Mouse (Mus musculus) cerebellum, adult 11-12 months (tissue): Measurements from ENCODE around the gene Kiz.

ENCODE experiments used
- DNase-seq: peaks from one replicate; pipeline ENCODE4 v3.0.0; 2022

The Kiz gene

DNA sequence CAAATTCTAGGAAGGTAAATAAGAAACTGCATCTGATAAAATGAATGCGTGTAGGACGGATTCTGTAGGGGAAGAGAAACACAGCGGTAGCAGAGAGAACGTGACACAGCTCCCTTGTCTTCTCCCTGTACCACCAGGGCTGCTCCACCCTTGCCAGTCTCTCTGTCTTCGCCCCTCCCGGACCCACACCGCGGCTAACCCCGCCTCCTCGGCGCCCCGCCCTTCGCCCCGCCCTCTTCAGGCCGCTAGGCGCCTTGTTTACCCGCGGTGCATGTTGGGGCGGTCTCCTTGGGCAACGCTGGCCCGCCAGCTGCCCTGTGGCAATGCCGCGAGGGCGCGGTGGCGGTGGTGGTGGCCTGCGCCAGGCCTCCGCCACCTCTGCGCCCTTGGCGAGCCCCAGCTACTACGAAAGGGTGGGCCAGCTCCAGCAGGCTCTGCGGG is at the start of gene Kiz:
Gene Kiz, plus strand, starts transcription at position 266 of the 441 bp plus-strand sequence.
- DNase-seq, result peak; percentile 95

DNA sequence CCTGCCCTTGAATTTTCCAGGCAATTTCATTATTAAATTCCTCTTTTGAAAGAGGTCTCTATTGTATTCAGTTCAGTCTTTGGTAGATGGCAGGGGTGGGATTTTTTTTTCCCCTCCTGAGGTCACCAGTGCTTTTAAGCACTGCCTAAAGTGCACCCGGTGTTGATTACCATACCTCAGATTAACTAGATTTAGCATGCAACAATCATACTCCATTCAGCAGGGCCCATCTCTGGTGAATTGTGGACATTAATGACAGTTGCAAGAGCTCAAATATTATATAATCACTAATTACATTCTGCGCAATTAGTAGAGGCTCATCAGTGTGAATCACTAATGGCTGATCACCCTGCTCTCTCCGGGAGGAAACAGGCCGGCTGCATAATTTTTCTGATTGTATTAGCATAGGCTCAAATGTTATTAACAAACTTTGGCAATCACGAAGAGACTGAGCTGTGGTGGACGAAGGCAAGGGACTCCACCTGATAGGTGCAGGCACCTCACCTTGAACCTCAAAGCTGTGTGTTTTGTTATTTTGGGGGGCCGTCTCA is 45.9 kb upstream of the Kiz start:
- no peak for DNase-seq

DNA sequence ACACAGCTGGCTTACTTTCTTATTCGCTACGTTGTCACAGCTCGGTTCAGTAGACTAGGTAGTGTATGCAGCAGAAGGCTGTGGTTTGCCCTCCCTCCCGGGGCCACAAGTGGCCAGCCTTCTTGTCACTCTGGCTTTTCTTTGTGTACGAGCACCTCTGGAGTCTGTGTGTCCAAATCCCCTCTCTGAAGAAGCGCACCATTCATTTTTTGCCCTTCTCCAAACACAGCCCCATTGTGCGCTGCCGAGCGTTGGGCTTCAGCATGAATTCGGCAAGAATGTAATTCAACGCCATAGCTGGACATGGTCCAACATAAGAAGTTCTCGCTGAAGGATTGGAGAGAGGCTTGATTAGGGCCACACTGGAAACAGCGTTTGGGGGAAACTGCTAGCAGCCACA is 45.0 kb upstream of the Kiz start:
- DNase-seq, result no peak

DNA sequence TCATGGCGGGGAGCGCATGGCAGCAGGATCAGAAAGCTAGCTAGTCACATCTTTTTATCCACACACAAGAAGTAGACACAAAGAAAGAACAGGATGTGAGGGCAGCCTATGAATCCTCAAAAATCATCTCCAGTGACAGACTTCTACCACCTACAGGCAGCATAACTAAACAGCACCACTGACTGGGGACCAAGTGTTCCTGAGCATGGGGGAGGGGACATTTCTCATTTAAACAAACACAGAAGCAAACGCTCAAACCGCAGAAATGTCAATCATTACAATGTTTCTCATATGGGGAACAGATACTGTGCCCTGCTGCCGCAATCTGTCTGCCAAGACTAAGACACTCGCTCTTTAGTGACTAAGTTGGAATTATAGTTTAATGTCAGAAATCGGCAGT is 40.7 kb upstream of the Kiz start:
- no peak for DNase-seq

DNA sequence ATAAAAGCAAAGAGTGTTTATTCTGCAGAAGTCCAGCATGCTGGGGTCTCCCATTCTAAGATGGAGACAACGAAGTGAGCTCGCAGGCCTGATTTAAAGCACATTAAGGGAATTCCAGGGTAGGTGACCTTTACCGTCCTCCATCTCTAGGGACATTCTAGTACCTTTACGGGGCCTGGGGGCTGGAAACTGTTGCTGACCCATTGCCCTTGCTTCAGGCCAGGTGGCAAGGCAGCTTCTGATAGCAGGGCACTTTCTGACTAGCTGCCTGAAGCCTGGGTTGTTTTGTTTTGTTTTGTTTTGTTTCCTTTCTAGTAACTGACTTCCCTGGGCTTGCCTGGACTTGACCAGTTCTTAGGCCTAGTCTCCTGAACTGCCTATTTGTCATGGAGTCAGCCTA is 36.6 kb upstream of the Kiz start:
- DNase-seq, result no peak

DNA sequence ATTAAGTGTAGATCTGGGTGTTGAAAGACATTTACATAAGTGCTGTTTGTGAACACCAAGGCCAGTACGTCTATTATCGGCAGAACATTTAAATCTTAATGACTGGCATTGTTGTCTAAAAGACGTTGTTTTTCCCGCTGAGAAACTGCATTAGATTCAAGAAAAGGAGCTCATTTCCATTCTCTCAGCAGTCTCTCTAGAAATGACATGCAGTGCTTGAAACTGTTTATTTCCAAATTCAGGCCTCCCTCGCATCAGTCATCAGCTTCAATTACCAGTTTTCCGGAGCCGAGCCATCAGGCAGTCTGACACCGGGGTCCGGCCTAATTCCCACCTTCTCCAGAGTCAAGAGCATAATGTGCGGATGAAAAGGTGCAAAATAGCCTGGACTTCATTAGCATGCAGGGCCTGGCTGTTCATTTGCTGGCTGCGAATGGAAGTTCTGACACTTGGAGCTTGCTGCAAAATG is 32.1 kb upstream of the Kiz start:
- DNase-seq, result no peak

DNA sequence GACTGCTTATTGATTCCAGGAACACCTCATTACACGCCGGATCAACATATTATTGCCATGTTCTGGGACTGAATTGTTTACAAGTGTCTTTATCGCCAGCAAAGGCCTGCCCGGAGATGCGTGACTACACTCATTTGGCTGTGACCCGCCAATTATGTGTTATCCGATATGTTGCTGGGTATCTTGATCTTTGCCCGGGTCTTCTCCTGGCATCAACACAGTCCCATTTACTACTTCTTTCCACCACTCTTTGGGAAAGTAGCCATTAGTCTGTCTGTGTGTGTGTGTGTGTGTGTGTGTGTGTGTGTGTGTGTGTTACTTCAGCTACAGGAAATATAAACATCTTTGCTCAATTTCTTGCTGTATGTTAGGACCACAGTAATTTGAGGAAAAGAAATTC is 31.6 kb upstream of the Kiz start:
- no peak for DNase-seq

DNA sequence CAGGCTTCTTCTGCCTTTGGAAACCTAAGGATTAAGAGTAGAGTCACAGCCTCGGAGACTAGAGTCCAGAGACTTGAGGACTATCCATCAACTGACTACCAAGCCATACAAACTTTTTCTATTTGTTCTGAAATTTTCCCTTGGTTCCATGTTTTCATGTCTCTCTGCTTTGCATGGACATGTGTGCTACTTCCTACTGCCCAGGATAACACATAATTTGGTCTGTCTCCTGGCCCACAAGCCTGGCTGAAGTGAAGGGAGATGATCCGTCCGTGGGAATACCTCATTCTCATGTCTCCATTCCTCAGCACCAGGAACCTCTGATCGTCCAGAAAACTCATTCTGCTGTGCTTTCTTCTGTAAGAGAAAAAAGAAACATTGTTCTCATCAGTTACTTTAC is 27.7 kb upstream of the Kiz start:
- DNase-seq, result no peak

DNA sequence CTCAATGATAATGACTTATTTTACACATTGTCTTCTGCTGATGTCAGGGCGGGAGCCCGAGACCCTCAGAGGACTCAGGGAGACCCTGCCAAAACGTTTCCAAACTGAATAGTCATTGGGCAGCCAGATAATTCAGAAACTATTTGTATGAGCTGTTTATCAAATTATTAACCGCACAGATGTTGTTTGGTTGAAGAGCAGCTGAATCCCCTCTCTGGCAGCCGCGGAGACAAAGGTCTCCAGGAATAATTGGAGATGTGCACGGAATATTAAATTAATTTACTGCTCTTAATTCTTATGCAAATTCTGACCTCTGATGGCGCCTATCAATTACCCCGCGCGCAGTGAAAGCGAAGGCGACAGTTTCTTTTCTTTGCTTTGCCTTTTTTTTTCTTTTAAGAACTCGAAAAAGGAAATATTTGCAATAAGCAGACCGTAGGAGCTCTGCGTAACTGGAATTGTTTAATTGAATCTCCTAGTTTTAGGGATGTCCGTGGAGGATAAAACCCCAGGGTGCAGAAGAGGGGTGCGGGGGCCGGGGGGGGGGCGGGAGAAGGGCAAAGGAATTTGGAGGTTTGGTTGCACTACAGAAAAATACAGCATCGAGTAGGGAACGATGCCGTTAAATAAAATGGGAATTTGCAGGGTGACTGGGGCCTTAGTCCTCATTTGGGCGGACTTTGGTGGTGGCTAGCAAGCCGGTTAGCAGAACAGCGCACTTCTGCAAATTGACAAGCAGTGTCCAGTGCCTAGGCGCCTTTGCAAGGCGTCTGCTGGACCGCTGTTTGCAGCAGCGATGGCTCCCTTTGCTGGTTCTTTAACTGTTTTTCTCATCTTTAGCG is 22.2 kb upstream of the Kiz start:
- no peak for DNase-seq

DNA sequence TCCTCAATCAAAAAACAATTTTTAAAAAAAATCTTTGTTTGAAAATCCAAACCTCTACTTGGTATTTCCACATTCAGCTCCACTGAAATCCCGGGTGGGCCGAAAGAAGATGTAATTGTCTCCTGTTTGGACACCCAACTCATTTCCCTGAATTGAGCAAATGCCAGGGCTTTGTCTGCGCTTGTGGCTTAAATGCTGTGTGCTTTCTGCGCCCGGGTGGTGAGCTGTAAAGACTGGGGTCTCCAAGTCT is 21.7 kb upstream of the Kiz start:
- DNase-seq, result no peak

DNA sequence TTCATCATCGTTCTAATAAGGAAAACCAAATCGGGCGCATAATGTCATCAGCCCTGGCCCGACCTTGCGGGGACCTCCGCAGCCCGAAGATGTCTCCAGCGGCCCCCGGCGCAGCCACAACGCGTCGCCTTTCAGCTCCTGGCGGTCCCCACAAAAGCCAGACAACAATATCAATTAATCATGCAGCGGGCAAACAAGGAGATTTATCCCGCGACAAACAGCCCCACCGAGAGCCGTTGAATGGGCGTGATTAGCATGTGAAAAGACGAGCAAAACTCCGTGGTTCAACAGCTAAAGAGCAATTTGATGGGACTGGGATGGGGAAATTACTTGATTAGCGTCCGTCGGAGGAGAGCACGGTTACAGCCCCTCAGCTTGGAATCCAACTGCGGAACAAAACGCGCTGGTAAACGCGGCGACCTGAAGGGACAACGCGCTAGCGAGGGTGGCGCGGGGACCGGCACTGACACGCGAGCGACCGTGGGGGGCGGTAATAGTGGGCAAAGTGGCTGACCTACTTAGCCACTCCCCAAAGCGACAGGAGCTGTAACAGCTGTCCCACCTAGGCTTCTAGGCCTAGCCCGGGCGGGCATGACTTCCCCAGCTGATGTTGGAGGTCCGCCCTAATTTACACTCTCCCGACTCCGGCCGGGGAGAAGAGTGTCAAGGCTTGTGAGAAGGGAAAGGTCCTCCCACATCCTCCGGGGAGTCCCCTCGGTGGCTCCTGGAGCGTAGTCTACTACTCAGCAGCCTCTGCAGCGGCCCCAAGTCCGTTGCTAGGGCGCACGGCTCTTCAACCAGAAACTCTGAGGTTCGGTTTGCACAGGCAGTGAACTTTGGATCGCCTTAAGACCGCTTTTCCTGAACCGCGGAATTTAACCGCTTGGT is 21.1 kb upstream of the Kiz start:
- DNase-seq, result no peak

DNA sequence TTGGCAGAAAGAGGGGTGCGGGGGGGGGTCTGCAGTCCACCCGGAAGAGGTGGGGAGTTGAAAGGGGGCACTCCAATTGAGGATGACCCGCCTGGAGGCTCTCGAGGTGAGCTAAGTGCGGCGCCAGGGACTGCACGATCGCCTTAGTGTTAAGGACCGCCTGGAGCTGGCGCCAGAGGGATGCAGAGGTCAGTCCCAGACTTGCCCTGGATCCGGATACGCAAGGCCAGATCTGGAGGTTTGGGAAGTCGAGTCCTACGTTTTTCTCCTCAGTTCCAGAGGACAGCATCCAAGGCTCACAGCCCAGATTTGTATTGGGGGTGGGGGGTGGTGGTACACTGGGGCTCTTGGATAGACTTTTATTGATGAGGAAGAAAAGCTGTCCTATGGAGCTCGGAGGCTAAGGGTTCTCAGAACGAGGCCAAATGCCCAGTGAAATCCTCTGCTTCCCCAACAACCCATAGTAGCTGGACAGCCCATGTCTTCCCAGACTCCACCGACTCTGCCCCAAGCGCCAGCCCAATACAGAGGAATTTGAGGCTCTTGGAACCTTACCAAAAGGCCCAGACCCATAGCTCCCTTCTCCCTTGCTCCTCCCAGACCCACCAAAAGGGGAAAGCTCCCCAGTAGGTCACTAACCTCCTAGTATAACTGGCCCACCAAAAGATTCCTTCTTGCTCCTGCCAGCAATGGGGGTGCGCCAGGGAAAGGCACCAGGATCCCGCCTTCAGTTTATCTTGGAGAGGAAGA is 20.2 kb upstream of the Kiz start:
- no peak for DNase-seq

DNA sequence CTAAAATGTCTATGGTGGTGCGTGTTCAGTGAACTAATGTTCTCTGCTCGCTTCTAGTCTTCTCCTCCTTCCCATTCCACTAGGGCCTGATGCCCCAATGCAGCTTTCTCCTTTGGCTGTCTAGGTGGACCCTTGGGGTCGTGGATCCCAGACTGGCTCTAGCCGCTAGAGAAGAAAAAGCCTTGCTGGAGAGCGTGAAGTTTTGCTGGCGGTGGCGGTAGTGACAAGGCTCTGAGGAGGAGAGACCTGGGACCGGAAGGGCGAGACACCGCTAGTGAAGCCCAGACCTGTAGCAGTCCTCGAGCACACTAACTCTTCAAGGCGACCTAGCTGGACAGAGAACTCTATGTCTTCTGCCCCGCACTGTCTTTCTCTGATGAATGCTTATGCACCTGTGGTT is 19.4 kb upstream of the Kiz start:
- DNase-seq, result no peak

DNA sequence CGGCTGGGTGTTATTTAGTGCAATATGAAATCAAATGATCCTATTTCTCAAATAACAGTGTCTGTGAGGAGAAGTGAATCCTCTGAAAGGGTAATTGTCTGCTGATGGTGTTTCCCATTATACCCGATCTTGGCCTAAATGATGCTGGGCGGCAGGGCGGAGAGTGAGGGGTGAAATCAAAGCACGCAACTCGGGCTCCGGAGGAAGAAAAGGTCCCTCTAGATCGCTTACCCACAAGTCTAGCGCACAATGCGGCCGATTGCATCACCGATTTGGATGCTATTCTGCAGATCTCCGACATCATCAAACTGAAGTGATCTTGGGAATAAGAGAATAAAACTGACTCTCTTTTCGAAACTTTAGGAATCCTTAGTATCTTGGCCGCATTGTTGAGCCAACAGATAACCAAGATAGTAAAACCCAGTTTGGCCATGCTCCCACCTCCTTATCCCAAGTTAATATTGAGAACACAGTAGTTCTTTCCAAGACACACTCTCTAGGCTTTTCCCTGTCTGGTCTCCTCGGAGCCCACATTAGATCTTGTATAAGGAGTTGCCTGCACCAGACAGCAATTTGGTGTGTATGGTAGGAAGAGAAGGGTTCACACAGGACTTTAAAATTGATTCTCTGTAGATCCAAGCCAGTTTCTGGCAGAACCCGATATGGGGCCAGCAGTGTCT is 18.7 kb upstream of the Kiz start:
- no peak for DNase-seq

DNA sequence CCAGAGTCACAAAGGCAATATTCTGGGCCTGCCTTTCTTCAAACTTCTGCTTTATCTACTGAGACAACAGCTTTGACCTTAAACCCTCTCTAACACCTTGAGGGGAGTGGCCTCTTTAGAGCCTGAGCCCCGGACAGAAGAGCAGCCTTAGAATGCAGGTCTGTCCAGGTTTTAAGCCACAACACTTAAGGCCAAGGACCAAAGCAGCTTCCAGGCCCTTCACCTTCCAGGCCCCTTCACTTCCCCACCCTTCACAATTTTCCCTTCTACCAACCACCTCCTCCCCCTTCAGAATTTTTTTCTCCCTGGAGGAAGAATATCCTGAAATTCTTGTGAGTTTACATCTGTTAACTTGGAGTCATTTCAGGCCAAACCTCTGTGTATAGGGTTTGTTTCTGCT is 18.0 kb upstream of the Kiz start:
- DNase-seq, result no peak

DNA sequence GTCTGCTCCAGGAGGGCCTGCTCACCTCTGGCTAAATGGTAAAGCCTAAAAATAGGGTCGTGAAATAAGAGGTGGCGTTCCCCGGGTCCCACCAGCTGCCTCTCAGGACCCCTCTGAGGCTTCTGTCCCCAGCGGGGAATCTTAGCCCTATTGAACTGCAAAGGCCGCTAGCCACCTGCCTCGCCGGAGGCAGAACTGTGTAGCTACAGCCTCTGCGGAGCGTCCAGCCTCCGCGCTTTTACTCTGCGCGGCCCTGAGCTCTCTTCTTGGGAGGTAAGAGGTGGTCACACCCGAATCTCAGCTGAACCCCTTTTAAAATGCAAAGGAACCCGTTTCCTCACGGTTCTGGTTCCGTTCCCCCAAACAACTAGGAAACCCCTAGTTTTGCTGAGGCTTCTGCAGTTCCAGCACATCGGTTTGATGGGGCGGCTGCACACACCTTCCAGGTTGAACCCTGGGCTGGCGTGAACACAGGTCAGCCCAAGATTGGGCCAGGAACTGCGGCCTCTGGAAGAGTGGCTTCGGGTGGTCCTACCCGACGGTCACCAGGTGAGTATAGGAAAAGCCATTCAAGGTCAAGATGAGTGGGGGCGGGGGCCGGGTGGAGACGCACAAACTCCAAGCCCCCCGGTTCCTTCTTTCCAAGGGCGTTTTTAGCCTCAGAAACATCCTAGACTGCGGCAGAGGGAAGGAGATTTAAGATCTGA is 16.9 kb upstream of the Kiz start:
- no peak for DNase-seq

DNA sequence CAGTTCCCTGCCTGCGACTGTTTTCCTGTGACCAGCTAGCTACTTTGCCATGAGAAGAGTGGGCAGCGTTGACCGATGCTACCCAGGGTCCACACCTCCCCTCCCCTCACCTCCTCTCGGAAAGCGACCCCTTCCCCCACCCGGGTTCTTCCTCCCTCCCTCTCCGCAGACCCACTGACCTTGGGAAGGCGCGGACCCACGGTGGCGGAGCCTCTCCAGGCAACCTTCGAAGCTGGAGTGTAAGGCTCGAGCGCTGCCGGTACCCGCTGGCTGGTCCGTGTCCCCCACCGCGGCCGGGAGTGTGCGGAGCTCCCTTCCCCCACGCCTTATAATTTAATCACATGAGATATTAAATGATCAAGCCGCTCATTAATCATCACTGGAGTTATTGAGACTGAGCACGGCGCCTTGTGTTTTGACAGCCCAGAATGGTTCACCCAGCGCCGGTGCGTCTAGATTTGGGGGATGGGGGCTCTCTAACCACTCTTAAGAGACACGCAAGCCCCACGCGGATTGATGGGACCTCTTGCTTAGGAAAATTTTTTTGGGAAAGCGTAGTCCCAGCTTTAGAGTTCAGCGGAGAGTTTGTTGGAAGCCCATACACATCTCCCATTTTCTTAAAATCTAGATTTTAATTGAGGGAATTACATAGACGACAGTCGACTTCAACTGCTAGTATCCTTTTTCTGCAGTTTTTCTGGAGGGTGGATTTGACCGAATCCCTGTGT is 16.2 kb upstream of the Kiz start:
- DNase-seq, result no peak

DNA sequence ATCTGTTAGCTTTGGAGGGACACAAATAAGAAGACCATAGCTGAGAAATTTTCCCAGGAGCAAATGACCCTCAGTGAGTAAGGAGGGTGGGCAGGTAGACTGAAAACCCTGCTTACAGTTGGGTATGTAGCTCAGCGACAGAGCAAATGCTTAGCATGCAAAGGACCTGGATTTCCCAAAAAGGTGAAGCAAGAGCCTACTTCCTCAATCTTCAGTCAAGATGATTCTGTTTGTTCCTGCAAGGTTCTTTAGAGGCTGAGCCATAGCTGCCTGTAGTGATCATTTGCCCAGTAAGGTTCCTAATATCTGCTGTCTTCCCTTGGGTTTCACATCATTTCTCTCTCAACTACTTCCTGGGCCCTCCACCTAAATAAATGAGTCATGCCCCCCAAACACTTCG is 7.8 kb upstream of the Kiz start:
- DNase-seq, result no peak

DNA sequence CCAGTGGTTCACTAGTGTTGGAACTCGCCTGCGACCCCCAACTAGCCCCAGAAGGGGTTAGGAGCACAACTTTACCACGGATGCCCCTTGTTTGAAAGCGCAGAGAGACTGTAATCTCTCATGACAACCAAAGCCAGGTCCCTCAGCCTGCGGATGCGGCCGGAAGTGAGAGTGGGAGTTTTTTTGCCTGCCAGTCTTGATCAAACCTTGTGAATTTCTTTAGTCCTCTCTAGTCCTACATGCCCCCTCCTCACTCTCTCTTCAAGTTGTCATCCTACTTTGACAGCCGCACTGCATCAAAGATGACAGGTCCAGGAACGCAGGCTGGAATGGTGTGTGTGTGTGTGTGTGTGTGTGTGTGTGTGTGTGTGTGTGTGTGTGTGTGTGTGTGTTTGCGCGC is 456 bp downstream of the Kiz start:
- DNase-seq, result no peak

DNA sequence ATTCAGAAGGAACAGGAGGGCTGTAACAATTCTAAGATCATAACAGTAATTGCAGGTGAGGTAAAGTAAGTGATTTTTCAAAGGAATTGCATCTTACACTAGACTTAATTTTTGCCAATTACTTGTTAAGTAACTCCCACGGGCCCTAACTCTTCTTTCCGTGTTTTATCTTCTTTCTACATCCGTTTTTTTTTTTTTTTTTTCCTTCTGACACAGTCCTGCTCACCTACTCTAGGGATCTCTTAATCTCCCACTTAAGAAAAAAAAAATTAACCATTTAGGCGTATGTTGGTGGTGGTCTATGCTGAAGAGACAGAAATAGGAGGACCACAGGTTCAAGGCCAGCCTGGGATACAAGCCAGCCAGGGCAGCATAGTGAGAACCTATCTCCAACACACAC is 1.2 kb downstream of the Kiz start:
- DNase-seq, result no peak

DNA sequence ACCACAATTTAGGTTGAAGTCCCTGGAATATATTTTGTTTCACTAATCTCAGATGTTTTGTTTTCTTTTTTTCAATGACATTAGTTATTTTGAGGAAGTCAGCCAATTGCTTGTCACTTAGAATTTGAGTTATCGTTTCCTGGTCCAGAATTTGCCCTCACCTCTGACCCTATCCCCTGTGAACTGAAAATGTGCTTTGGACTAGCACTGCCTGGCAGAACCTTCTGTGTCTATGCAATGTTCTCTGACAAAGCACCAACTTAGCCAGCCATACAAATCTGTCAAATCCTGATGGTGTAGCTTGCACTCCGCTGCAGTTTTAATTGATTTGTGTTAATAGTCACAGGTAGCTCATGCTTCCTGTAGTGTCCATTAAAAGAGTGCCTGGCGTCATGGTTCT is 10.1 kb downstream of the Kiz start:
- no peak for DNase-seq
